Mouse (Mus musculus) liver, embryonic 11.5 days (tissue): ENCODE results near the gene Mecom. TPM values are rescaled to one million over a fixed set of nuclear protein-coding genes. Genes with fewer than 3 reads are reported as not detected.
"Not testable (repeated sequence)": the region's sequence is repeated elsewhere in the genome, so short reads cannot be mapped to it uniquely, and the experiment has no call there.

Experiments used
- ATAC-seq: fragments of 200-750 bp; cut with Nextera tagmentation; replicated peaks from 2 replicates; pipeline ENCODE4 v1.8.0; 2017; ENCODE audit warnings: moderate number of reproducible peaks, mild to moderate bottlenecking, moderate TSS enrichment, moderate library complexity; ENCODE audit not compliant: low FRiP score
- DNase-seq: peaks from one replicate; pipeline ENCODE4 v3.0.0-alpha.2; 2017; ENCODE audit warnings: low spot score
- H3K27ac ChIP-seq: fragments of 300-500 bp; sonication (generic); 2 replicates; pipeline ENCODE4 v1.5.1; 2014; ENCODE audit warnings: mild to moderate bottlenecking, low read depth, low read length, control low read depth
- H3K27me3 ChIP-seq: fragments of 300-500 bp; sonication (generic); replicated peaks from 2 replicates; pipeline ENCODE4 v1.6.1; 2014; ENCODE audit warnings: low read length, mixed read lengths; ENCODE audit not compliant: control insufficient read depth, insufficient read depth
- H3K36me3 ChIP-seq: fragments of 300-500 bp; sonication (generic); 2 replicates; pipeline ENCODE4 v1.6.1; 2014; ENCODE audit warnings: mild to moderate bottlenecking, low read length, moderate library complexity, mixed read lengths; ENCODE audit not compliant: control insufficient read depth, insufficient read depth
- H3K4me1 ChIP-seq: fragments of 300-500 bp; sonication (generic); replicated peaks from 2 replicates; pipeline ENCODE4 v1.6.1; 2014; ENCODE audit warnings: low read length, mixed read lengths; ENCODE audit not compliant: control insufficient read depth, insufficient read depth
- H3K4me2 ChIP-seq: fragments of 300-500 bp; sonication (generic); 2 replicates; pipeline ENCODE4 v1.6.1; 2014; ENCODE audit warnings: mild to moderate bottlenecking, control low read depth, moderate library complexity
- H3K4me3 ChIP-seq: fragments of 300-500 bp; sonication (generic); 2 replicates; pipeline ENCODE4 v1.5.1; 2014; ENCODE audit warnings: low read depth, low read length, control low read depth
- H3K9ac ChIP-seq: fragments of 300-500 bp; sonication (generic); 2 replicates; pipeline ENCODE4 v1.6.1; 2014; ENCODE audit warnings: low read depth, low read length, control low read depth
- H3K9me3 ChIP-seq: fragments of 300-500 bp; sonication (generic); 2 replicates; pipeline ENCODE4 v1.6.1; 2016; ENCODE audit warnings: low read length, inconsistent platforms, mixed read lengths; ENCODE audit not compliant: control insufficient read depth
- WGBS: fragments of 180-500 bp; shearing (Covaris S2); extraction: QIAGEN DNeasy Blood & Tissue Kit; methylation state at CpG from one replicate; pipeline ENCODE4 v1.1.7; 2014; 5-methylcytosine and 5-hydroxymethylcytosine counted together
- polyA plus RNA-seq: library from polyadenylated mRNA; unstranded; fragments of >200 nt; fragmentation: Nextera tagmentation; extraction: Ambion mirVana; gene quantifications from 2 replicates; pipeline ENCODE4 v1.2.1, GENCODE M21; 2014

The Mecom gene
- polyA plus RNA-seq, result 5.7 and 6.9 TPM in 2 replicates

GRCm38 (mm10) chr3:30547908-30548307, at the start of gene Mecom:
TSS of gene Mecom (minus strand) at chr3:30548008.
- no peaks in the 10 kb centered on the region for H3K9me3 ChIP-seq
- no peak within 1 kb of the TSS for H3K4me2 ChIP-seq
- no peaks in the 10 kb centered on the region for H3K36me3 ChIP-seq
- no peaks in the 10 kb centered on the region for H3K27me3 ChIP-seq
- 87% methylated on average over 3 of the region's 3 CpGs for WGBS
- ATAC-seq (no peak), DNase-seq (no peak)
- H3K27ac ChIP-seq, result no peak within 1 kb of the TSS
- no peak within 1 kb of the TSS for H3K9ac ChIP-seq
- H3K4me1 ChIP-seq, result no peaks in the 10 kb centered on the region
- no peak within 1 kb of the TSS for H3K4me3 ChIP-seq

DNA sequence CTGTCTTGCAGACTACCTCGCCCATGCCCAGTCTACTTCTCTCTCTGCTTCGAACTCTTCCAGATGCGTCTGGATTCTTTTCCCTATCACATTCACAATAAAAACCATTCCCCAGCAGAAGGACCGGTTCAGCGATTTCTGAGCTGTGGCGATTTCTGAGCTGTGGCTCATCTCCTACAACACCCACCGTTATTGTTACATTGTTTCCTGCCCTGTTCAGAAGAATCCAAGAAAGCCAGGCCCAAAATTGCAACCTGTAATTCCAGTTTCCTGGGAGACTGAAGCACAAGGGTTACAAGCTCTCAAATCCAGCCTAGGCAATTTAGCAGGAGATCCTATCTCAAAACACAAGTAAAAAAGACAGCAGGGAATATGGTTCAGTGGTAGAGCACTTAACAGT, 49.5 kb upstream of the Mecom start:
- no peaks in the 10 kb centered on the region for H3K9me3 ChIP-seq
- no peak overlapping the region for H3K9ac ChIP-seq
- H3K36me3 ChIP-seq, result no peaks in the 10 kb centered on the region
- H3K4me3 ChIP-seq, result no peak overlapping the region
- no peaks in the 10 kb centered on the region for H3K27me3 ChIP-seq
- no peak overlapping the region for H3K4me2 ChIP-seq
- DNase-seq (no peak), ATAC-seq (no peak)
- H3K27ac ChIP-seq, result no peak overlapping the region
- 85% methylated on average over 7 of the region's 7 CpGs for WGBS
- H3K4me1 ChIP-seq, result no peaks in the 10 kb centered on the region

DNA sequence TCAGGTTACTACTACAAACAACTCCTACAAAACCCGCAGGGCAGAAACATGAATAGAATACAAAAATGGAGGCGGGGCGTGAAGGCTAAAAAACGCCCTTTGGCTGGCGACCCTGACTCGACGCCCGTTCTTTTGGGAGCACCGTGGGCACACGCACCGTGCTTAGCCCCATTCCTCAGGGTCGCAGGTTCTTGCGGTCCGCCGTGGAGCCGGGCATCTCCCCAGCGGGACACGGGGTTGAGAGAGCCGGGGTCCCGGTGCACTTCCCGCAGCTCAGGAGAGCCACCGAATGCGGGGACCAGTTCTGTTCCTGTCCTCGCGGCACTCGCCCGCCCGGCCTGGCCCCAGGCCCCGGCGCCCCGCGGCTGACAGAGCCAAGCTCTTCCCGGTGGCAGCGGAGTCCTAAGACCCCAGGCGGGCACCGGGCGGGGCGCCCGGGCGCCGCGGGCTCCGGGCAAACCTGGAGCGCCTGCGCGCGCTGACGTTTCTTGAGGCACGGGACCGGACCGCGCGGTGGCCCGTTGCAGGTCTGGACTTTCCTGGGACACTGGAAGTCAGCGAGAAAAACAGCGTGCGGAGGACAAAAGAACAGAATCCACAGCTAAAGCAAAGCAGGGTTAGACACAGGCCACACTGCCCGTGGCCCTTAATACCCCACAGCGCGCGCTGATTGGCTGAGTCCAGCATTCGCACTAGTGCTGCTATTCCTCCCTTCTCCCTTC, 47.5 kb upstream of the Mecom start:
- Histone ChIP-seq H3K4me2 (peak overlapping the region; percentile 91), H3K27ac (no peak overlapping the region), H3K36me3 (no peaks in the 10 kb centered on the region), H3K4me3 (peak overlapping the region; percentile 78), H3K4me1 (no peaks in the 10 kb centered on the region), H3K9ac (peak overlapping the region; percentile 80), H3K27me3 (no peaks in the 10 kb centered on the region), H3K9me3 (no peaks in the 10 kb centered on the region)
- WGBS, result under 1% methylated on average over 62 of the region's 62 CpGs
- peak; percentile 66 for DNase-seq
- ATAC-seq, result peak; percentile 50

GRCm38 (mm10) chr3:30593719-30594485, 46.1 kb upstream of the Mecom start:
- Histone ChIP-seq H3K27me3 (no peaks in the 10 kb centered on the region), H3K4me3 (no peak overlapping the region), H3K27ac (no peak overlapping the region), H3K36me3 (no peaks in the 10 kb centered on the region), H3K4me2 (no peak overlapping the region), H3K9me3 (no peaks in the 10 kb centered on the region), H3K9ac (no peak overlapping the region), H3K4me1 (no peaks in the 10 kb centered on the region)
- ATAC-seq, result peak; percentile 55; the same call in 1 of the 2 replicates
- DNase-seq, result no peak
- 71% methylated on average over 4 of the region's 4 CpGs for WGBS

DNA sequence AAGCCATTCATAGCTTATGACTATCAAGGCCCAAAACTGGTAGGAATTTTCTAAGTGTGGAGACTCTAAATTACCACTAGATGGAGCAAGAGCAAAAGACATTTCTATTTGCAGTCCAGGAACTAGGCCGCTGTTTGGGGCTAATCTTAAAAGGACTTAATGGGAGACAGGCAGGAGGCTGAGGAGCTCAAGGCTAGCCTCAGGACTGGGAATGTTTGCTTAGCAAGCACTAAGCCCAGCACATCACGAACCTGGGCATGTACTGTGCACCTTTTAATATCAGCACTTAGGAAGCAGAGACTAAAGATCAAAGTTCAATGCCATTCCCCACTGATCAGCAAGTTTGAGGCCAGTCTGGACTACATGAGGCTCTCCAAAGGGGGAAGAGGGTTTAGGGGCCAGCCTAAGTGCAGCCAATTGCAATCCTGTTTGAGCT, 44.6 kb upstream of the Mecom start:
- ATAC-seq (peak; percentile 44; the same call in 1 of the 2 replicates), DNase-seq (no peak)
- H3K9me3 ChIP-seq, result no peaks in the 10 kb centered on the region
- no peaks in the 10 kb centered on the region for H3K27me3 ChIP-seq
- 4% methylated on average over 2 of the region's 2 CpGs for WGBS
- H3K4me3 ChIP-seq, result no peak overlapping the region
- no peak overlapping the region for H3K4me2 ChIP-seq
- H3K9ac ChIP-seq, result no peak overlapping the region
- no peaks in the 10 kb centered on the region for H3K4me1 ChIP-seq
- H3K36me3 ChIP-seq, result no peaks in the 10 kb centered on the region
- no peak overlapping the region for H3K27ac ChIP-seq

GRCm38 (mm10) chr3:30588865-30589264, 41.1 kb upstream of the Mecom start:
- Histone ChIP-seq H3K9ac (no peak overlapping the region), H3K4me2 (no peak overlapping the region), H3K4me3 (no peak overlapping the region), H3K27me3 (no peaks in the 10 kb centered on the region), H3K36me3 (no peaks in the 10 kb centered on the region), H3K9me3 (no peaks in the 10 kb centered on the region), H3K27ac (no peak overlapping the region), H3K4me1 (no peaks in the 10 kb centered on the region)
- 77% methylated on average over 6 of the region's 6 CpGs for WGBS
- no peak for ATAC-seq
- no peak for DNase-seq

- Histone ChIP-seq H3K4me2 (no peak overlapping the region), H3K27me3 (no peaks in the 10 kb centered on the region), H3K4me1 (no peaks in the 10 kb centered on the region), H3K36me3 (no peaks in the 10 kb centered on the region), H3K4me3 (no peak overlapping the region), H3K9ac (no peak overlapping the region), H3K27ac (no peak overlapping the region), H3K9me3 (no peaks in the 10 kb centered on the region)
- DNase-seq (no peak), ATAC-seq (no peak)
- 24% methylated on average over 2 of the region's 2 CpGs for WGBS
These were observed 25.7 kb upstream of the Mecom start for GRCm38 (mm10) chr3:30573549-30573948.

DNA sequence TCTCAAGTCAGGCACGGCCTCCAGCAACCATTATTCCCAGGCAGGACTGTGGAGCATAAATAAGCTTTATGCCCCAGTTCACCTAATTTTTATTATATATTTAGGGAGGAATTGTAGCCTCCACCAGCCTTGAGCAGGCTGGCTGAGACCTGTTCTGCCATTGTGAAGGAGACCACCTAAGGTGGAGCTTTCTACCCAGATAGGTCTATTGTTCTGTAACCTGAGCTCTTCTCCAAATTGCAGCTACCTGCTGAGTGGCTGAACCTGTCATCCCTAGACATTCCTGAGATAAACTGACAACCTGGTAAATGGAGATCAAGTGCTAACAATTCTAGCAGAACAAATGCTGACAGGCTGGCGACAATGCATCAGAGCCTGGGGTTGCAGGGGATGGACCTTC, 18.5 kb upstream of the Mecom start:
- no CpG with 5 or more reads among the region's 2 CpGs for WGBS
- not testable (repeated sequence) for H3K36me3 ChIP-seq, H3K4me3 ChIP-seq, ATAC-seq, DNase-seq, H3K9ac ChIP-seq, H3K9me3 ChIP-seq, H3K4me1 ChIP-seq, H3K4me2 ChIP-seq, H3K27me3 ChIP-seq, H3K27ac ChIP-seq
